Mouse (Mus musculus) stomach, postnatal 0 days (tissue): ENCODE measurements around the gene Dnajc16.

Source experiments
- CTCF ChIP-seq: IDR thresholded peaks from 2 replicates; pipeline ENCODE4 v1.5.1; 2016; ENCODE audit warnings: antibody characterized with exemption, low read depth, mild to moderate bottlenecking, moderate library complexity
- EP300 ChIP-seq: optimal IDR thresholded peaks from 2 replicates; pipeline ENCODE3; 2016; ENCODE audit warnings: antibody characterized with exemption

DNA sequence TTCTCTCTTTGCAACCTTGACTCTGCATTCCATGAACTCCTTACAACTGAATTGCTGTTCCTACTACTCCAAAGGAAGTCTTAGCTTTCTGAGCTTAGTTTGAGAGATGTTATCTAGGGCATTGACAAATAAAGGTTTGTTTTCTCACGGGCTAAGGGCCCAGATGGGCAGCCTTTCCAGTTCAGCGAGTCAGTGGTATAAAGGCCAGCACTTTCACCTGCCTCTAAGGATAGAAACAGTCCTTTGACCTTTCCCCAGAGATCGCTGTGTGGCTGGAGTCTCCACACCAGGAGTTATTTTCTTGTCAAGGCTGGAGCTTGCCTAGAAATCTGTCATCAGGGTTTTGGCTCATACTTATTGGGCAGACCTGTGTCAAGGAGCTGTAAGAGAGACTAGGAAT lies 65.0 kb downstream of the Dnajc16 start:
- no peak for TF ChIP-seq CTCF
- no peak for TF ChIP-seq EP300
